Mouse (Mus musculus) midbrain, embryonic 16.5 days (tissue): ENCODE measurements around the gene Ctbp2. TPM values are rescaled to one million over a fixed set of nuclear protein-coding genes. Genes with fewer than 3 reads are reported as not detected.

Source experiments
- ATAC-seq: fragments of 200-750 bp; cut with Nextera tagmentation; 2 replicates; pipeline ENCODE4 v1.8.0; 2017; ENCODE audit warnings: moderate TSS enrichment
- H3K27ac ChIP-seq: fragments of 300-500 bp; sonication (generic); 2 replicates; pipeline ENCODE4 v1.5.1; 2014; ENCODE audit warnings: mild to moderate bottlenecking, low read length, mixed read lengths
- H3K27me3 ChIP-seq: fragments of 300-500 bp; sonication (generic); 2 replicates; pipeline ENCODE4 v1.6.1; 2014; ENCODE audit warnings: low read depth, low read length, mixed read lengths; ENCODE audit not compliant: control insufficient read depth, insufficient read depth
- H3K36me3 ChIP-seq: fragments of 300-500 bp; sonication (generic); 2 replicates; pipeline ENCODE4 v1.6.1; 2014; ENCODE audit warnings: mild to moderate bottlenecking, low read length, moderate library complexity, mixed read lengths; ENCODE audit not compliant: control insufficient read depth, insufficient read depth
- H3K4me1 ChIP-seq: fragments of 300-500 bp; sonication (generic); 2 replicates; pipeline ENCODE4 v1.6.1; 2014; ENCODE audit warnings: mild to moderate bottlenecking, low read length, mixed read lengths; ENCODE audit not compliant: control insufficient read depth, insufficient read depth
- H3K4me2 ChIP-seq: fragments of 300-500 bp; sonication (generic); 2 replicates; pipeline ENCODE4 v1.6.1; 2014; ENCODE audit warnings: mild to moderate bottlenecking, low read length, mixed read lengths
- H3K4me3 ChIP-seq: fragments of 300-500 bp; sonication (generic); 2 replicates; pipeline ENCODE4 v1.5.1; 2014; ENCODE audit warnings: low read depth, mild to moderate bottlenecking, low read length, moderate library complexity, mixed read lengths
- H3K9ac ChIP-seq: fragments of 300-500 bp; sonication (generic); 2 replicates; pipeline ENCODE4 v1.6.1; 2014; ENCODE audit warnings: low read depth, low read length, mixed read lengths
- H3K9me3 ChIP-seq: fragments of 300-500 bp; sonication (generic); replicated peaks from 2 replicates; pipeline ENCODE4 v1.6.1; 2014; ENCODE audit warnings: mild to moderate bottlenecking, low read length, mixed read lengths; ENCODE audit not compliant: control insufficient read depth, poor library complexity, severe bottlenecking
- WGBS: fragments of 180-500 bp; shearing (Covaris S2); extraction: QIAGEN DNeasy Blood & Tissue Kit; methylation state at CpG from one replicate; pipeline ENCODE4 v1.1.7; 2014; 5-methylcytosine and 5-hydroxymethylcytosine counted together
- polyA plus RNA-seq: library from polyadenylated mRNA; unstranded; fragments of >200 nt; fragmentation: Nextera tagmentation; extraction: Ambion mirVana; gene quantifications from 2 replicates; pipeline ENCODE4 v1.2.1, GENCODE M21; 2015

Ctbp2 gene
- polyA plus RNA-seq, 1 experiment from 2014 or later, result 43.7 TPM

DNA sequence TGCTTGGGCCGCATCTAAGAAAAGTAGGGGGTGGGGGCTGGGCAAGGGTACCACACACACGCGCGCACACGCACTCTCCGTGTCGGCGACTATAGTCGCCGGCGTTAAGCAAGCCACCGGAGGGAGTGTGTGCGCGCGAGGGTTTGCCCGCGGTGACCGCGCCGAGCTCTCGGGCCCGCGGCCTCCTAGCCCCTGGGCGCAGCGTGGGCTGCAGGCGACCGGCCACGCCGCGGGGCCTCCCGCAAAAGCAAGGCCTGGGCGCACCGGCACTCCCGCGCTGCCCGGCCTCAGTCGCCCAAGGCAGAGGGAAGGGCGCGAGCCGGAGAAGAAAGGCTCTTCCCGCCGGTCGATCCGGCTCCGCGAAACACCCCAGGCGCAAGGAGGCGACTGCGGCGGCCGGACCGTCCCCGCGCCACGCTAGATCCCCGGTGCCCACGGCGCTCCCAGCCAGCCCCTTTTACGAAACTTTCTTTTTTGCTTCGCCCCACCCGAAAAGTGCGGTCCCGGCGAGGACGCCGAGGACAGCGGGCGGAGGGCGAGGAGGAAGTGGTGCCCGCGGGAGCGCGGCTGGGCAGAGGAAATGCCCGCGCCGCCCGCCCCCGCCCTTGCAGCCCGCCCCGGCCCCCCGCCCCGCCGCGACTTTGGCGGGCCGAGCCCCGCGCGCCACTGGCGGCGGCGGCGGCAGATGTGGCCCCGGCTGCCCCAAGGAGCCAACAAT, 2.3 kb downstream of the Ctbp2 start:
- Histone ChIP-seq H3K9ac (peak overlapping the region; percentile 92), H3K9me3 (no peaks in the 10 kb centered on the region), H3K27me3 (peaks cover 4% of the 10 kb centered on the region; the same call in 1 of the 2 replicates), H3K4me1 (peaks cover 27% of the 10 kb centered on the region), H3K4me2 (peak overlapping the region; percentile 95), H3K27ac (peak overlapping the region; percentile 90), H3K36me3 (no peaks in the 10 kb centered on the region), H3K4me3 (peak overlapping the region; percentile 92)
- 0% methylated on average over 69 of the region's 94 CpGs for WGBS
- ATAC-seq, result no peak

DNA sequence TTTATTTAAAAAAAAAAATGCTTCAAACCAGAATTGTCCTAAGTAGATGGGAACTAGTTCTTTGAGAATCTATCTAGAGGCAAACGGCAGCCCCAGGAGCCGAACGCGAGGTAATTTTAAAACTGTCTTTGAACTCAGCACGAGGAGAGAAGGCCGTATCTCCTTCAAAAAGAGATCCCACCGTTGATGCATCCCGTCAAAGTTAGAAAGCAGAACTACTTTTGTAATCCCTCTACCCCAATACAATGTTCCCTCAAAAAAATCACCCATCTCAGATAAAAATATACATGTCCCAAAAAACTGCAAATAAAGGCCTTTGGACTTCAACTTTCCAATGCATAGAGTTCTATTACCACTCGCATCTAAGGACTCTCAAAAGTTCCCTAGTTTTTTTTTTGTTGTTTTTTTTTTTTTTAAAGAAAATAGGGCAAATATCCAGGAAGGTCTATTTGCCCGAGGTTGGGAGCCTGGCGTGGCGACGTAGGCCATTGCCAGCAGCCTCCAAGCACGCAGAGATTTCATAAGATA, 3.0 kb downstream of the Ctbp2 start:
- peak overlapping the region; percentile 92 for H3K9ac ChIP-seq
- H3K4me2 ChIP-seq, result peak overlapping the region; percentile 95
- peak overlapping the region; percentile 90 for H3K27ac ChIP-seq
- peak overlapping the region; percentile 92 for H3K4me3 ChIP-seq
- no peaks in the 10 kb centered on the region for H3K36me3 ChIP-seq
- no peak for ATAC-seq
- no peaks in the 10 kb centered on the region for H3K9me3 ChIP-seq
- WGBS, result 1% methylated on average over 14 of the region's 14 CpGs
- no peaks in the 10 kb centered on the region; the same call in 1 of the 2 replicates for H3K27me3 ChIP-seq
- H3K4me1 ChIP-seq, result peaks cover 30% of the 10 kb centered on the region

DNA sequence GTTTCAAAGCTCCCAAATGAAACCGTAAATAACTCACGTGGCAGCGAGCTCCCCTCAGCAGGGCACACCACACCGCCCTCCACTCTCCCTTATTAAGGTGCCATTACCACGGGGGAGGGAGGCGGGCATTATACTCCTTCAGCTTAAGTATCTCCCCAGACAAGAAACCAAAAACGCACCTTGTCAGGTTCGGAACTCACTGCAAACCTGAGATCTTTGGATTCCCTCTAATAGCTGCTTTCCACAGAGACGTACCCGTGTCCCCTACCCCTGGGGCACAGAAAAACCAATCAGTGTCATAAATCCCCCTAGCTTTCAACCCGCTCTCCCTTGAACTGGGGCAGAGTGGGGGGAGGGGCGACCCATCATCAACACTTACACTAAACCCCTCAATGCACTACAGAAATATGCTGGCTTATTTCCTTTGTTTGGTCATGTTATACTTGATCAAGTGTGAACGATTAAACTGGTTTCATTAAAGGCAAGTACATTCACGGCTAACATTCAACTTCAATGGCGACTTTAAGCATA, 3.9 kb downstream of the Ctbp2 start:
- Histone ChIP-seq H3K9ac (peak overlapping the region; percentile 46; the same call in 1 of the 2 replicates), H3K27ac (no peak overlapping the region), H3K27me3 (no peaks in the 10 kb centered on the region), H3K4me3 (peak overlapping the region; percentile 20), H3K4me1 (peaks cover 38% of the 10 kb centered on the region), H3K36me3 (no peaks in the 10 kb centered on the region), H3K4me2 (peak overlapping the region; percentile 95), H3K9me3 (no peaks in the 10 kb centered on the region)
- ATAC-seq, result no peak
- WGBS, result 8% methylated on average over 15 of the region's 15 CpGs

DNA sequence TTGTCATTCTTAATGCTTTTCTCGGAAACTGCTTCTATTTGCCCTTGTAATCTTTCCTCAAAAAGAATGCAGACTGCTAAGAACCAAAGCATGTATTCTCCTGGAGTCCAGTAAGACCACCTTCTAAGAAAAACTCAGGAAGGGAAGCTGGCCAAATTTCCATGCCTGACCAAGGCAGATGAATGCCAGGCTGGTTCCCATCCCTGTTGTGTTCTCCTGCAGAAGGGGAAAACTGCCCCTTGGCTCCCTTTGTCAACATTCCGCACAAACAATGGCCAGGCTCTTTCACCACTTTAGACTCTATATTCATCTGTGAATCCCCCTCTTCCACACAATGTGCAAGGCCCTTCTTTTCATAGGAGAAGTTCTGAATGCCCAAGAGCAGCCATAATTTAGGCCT, 6.3 kb downstream of the Ctbp2 start:
- H3K27me3 ChIP-seq, result no peaks in the 10 kb centered on the region
- ATAC-seq, result no peak
- no peaks in the 10 kb centered on the region for H3K36me3 ChIP-seq
- no peaks in the 10 kb centered on the region for H3K9me3 ChIP-seq
- no peak overlapping the region for H3K9ac ChIP-seq
- H3K27ac ChIP-seq, result no peak overlapping the region
- H3K4me3 ChIP-seq, result no peak overlapping the region
- no peak overlapping the region for H3K4me2 ChIP-seq
- H3K4me1 ChIP-seq, result peaks cover 39% of the 10 kb centered on the region
- WGBS, result 12% methylated on average over 2 of the region's 2 CpGs

DNA sequence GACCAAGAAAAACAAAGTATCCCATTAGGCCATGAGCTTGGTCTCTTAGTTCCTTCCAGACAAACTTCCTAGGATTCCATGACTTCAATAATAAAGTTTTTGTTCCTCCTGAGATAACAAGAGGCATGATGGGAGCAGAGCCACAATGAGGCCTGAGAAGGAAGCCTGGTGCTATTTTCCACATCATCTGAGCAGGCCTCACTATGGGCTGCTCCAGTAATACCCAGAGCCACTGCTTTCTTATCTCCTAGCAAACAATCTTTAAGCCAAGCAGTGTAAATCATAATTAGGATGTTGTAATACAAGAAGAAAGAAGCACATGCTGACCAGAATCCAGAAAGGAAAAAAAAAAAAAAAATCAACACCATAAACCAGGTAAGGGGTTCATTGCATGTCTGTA, 7.6 kb downstream of the Ctbp2 start:
- Histone ChIP-seq H3K36me3 (no peaks in the 10 kb centered on the region), H3K9me3 (no peaks in the 10 kb centered on the region), H3K27ac (no peak overlapping the region), H3K4me1 (peaks cover 39% of the 10 kb centered on the region), H3K27me3 (no peaks in the 10 kb centered on the region), H3K4me2 (no peak overlapping the region), H3K4me3 (no peak overlapping the region), H3K9ac (no peak overlapping the region)
- ATAC-seq, result no peak

DNA sequence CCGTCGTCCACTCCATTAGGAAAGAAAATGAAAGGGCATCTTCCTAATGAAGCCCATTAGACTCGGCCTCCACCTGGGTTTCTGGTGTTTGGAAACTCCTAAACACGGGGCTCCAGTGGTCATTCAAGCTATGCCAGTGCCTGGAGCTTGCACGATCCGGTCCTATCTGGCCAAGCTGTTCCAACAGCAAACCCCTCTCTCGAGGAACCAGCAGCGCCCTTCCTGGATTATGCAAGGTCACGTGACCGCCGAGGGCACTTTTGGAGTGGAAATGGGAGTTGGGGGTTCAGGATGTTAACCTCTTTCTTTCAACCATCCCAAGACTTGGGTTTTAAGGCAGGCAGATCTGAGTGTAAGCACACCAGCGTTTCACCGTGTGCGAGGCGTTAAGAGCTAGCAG, 8.3 kb downstream of the Ctbp2 start:
- Histone ChIP-seq H3K36me3 (no peaks in the 10 kb centered on the region), H3K9me3 (no peaks in the 10 kb centered on the region), H3K4me3 (no peak overlapping the region), H3K27ac (no peak overlapping the region), H3K27me3 (no peaks in the 10 kb centered on the region), H3K4me1 (peaks cover 40% of the 10 kb centered on the region), H3K4me2 (peak overlapping the region; percentile 7), H3K9ac (0 out of 2 replicates have a peak overlapping the region, but pooled peaks have one; percentile 4)
- 23% methylated on average over 15 of the region's 15 CpGs for WGBS
- no peak for ATAC-seq

DNA sequence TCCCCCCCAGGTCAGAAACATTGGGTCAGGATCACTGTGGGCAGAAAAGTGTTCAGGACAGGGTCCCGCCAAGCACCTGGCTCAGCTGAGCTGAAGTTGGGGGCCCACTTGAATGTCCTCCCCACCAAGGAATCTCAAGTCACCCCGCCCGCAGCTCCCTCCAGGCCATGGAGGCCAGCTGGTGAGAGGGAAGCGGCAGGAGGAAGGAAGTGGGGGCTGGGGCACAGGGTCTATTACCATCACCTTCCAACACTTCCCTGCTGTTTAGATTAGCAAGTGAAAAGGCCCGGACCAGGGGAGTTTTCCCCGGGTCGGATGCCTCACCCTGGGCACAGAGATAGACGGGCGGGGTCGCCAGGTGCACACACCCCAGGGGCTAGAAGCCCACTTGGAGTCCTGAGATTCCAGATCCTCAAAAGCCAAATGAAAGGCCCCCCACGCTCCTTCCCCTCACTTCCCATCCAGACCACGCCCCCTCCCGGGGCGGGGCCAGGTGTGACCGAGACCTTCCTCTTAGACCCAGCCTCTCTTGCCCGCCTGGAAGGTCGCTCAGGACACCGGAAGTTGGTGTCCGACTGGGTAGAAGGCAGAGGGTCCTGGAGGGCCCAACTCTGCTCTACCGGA, 9.2 kb downstream of the Ctbp2 start:
- peaks cover 37% of the 10 kb centered on the region for H3K4me1 ChIP-seq

DNA sequence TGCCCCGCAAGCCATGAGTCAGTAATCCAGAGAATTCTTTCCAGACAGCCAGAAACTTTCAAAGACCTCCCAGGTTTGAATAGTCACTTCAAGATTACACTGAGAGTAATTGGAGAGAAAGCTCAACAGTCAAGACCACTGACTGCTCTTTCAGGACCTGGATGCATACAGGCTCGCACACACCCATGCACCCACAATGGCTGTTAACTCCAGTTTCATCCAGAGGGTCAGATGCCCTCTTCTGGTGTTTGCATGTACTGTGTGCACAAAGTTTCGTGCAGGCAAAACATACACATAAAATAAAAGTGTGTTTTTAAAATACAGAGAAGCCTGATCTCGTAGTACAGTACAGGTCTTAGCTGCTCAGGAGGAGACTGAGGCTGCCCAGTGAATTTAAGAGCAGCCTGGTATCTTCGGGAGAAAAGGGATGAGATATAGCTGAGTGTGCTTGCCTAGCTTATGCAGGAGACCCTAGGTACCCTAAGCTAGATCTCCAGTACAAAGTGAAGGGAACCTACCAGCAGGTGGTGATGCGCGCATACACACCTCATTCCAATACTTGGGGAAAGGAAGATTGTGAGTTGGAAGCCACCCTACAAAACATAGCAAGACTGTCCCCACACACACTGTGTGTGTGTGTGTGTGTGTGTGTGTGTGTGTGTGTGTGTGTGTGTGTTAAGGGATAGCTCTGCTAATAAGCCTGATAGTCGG, 10.8 kb downstream of the Ctbp2 start:
- no peak overlapping the region for H3K4me3 ChIP-seq
- H3K9me3 ChIP-seq, result no peaks in the 10 kb centered on the region
- H3K4me1 ChIP-seq, result peaks cover 34% of the 10 kb centered on the region
- 74% methylated on average over 8 of the region's 8 CpGs for WGBS
- H3K4me2 ChIP-seq, result no peak overlapping the region
- H3K9ac ChIP-seq, result no peak overlapping the region
- no peaks in the 10 kb centered on the region for H3K27me3 ChIP-seq
- ATAC-seq, result no peak
- no peak overlapping the region for H3K27ac ChIP-seq
- no peaks in the 10 kb centered on the region for H3K36me3 ChIP-seq

More for the DNA sequence above, 9.2 kb downstream of the Ctbp2 start:
- 17% methylated on average over 20 of the region's 20 CpGs for WGBS
- Histone ChIP-seq H3K9ac (peak overlapping the region; percentile 48; the same call in 1 of the 2 replicates), H3K9me3 (no peaks in the 10 kb centered on the region), H3K27ac (no peak overlapping the region), H3K36me3 (no peaks in the 10 kb centered on the region), H3K4me3 (no peak overlapping the region), H3K4me2 (peak overlapping the region; percentile 35), H3K27me3 (no peaks in the 10 kb centered on the region)
- no peak for ATAC-seq
